Mouse (Mus musculus): ENCODE results near the gene Scpep1. TPM values are rescaled to one million over a fixed set of nuclear protein-coding genes. Genes with fewer than 3 reads are reported as not detected.
"Not testable (repeated sequence)": the region's sequence is repeated elsewhere in the genome, so short reads cannot be mapped to it uniquely, and the experiment has no call there.

Gene Scpep1
- 44.6 and 49.1 TPM in 2 replicates for polyA plus RNA-seq (2015; fragmentation: Nextera tagmentation; extraction: Ambion mirVana)

GRCm38 (mm10) chr11:88955217-88955969 lies at the start of gene Scpep1:
Gene Scpep1 (minus strand): TSS chr11:88955465.
- H3K4me3 ChIP-seq = peak within 1 kb of the TSS; percentile 63
- H3K27ac ChIP-seq (replicated peaks) = peak within 1 kb of the TSS; percentile 48
- no peaks in the 10 kb centered on the region for H3K27me3 ChIP-seq (replicated peaks)
- peak; percentile 87 for ATAC-seq (ENCODE audit: extremely low read depth, insufficient number of reproducible peaks, low FRiP score, low TSS enrichment)
- WGBS = 5% methylated on average over 34 of the region's 34 CpGs
- no peaks in the 10 kb centered on the region for H3K9me3 ChIP-seq
- peaks cover 11% of the 10 kb centered on the region for H3K36me3 ChIP-seq
- peak within 1 kb of the TSS; percentile 74 for H3K9ac ChIP-seq
- peaks cover 19% of the 10 kb centered on the region for H3K4me1 ChIP-seq
- peak within 1 kb of the TSS; percentile 73 for H3K4me2 ChIP-seq

- H3K9ac ChIP-seq = 0 out of 2 replicates have a peak overlapping the region, but pooled peaks have one; percentile 20
- H3K4me2 ChIP-seq = peak overlapping the region; percentile 55
- peaks cover 46% of the 10 kb centered on the region for H3K4me1 ChIP-seq
- no peaks in the 10 kb centered on the region for H3K27me3 ChIP-seq (replicated peaks)
- peaks cover 33% of the 10 kb centered on the region for H3K36me3 ChIP-seq
- no peaks in the 10 kb centered on the region for H3K9me3 ChIP-seq
- no peak overlapping the region for H3K4me3 ChIP-seq
- H3K27ac ChIP-seq (replicated peaks) = no peak overlapping the region
- no peak for ATAC-seq (ENCODE audit: extremely low read depth, insufficient number of reproducible peaks, low FRiP score, low TSS enrichment)
- 74% methylated on average over 4 of the region's 4 CpGs for WGBS
These were observed 48.5 kb upstream of the Scpep1 start for GRCm38 (mm10) chr11:89003726-89004125.

GRCm38 (mm10) chr11:89003078-89003477 lies 47.8 kb upstream of the Scpep1 start:
- Histone ChIP-seq H3K4me2 (peak overlapping the region; percentile 55), H3K4me3 (peak overlapping the region; percentile 14), H3K4me1 (peaks cover 48% of the 10 kb centered on the region), H3K9me3 (no peaks in the 10 kb centered on the region), H3K27ac (replicated peaks) (no peak overlapping the region), H3K27me3 (replicated peaks) (no peaks in the 10 kb centered on the region), H3K9ac (peak overlapping the region; percentile 52; the same call in 1 of the 2 replicates), H3K36me3 (peaks cover 27% of the 10 kb centered on the region)
- ATAC-seq (ENCODE audit: extremely low read depth, insufficient number of reproducible peaks, low FRiP score, low TSS enrichment) = no peak
- 50% methylated on average over 6 of the region's 6 CpGs for WGBS

GRCm38 (mm10) chr11:89002621-89003020 lies 47.4 kb upstream of the Scpep1 start:
- Histone ChIP-seq H3K27me3 (replicated peaks) (no peaks in the 10 kb centered on the region), H3K4me1 (peaks cover 48% of the 10 kb centered on the region), H3K4me2 (peak overlapping the region; percentile 55), H3K9me3 (no peaks in the 10 kb centered on the region), H3K9ac (peak overlapping the region; percentile 52; the same call in 1 of the 2 replicates), H3K27ac (replicated peaks) (no peak overlapping the region), H3K36me3 (peaks cover 26% of the 10 kb centered on the region), H3K4me3 (peak overlapping the region; percentile 14)
- no peak for ATAC-seq (ENCODE audit: extremely low read depth, insufficient number of reproducible peaks, low FRiP score, low TSS enrichment)
- WGBS = 77% methylated on average over 5 of the region's 5 CpGs

GRCm38 (mm10) chr11:89002068-89002467 lies 46.8 kb upstream of the Scpep1 start:
- no peaks in the 10 kb centered on the region for H3K9me3 ChIP-seq
- peak overlapping the region; percentile 14 for H3K4me3 ChIP-seq
- peaks cover 48% of the 10 kb centered on the region for H3K4me1 ChIP-seq
- H3K27ac ChIP-seq (replicated peaks) = no peak overlapping the region
- H3K9ac ChIP-seq = no peak overlapping the region
- H3K36me3 ChIP-seq = peaks cover 22% of the 10 kb centered on the region
- 94% methylated on average over 5 of the region's 5 CpGs for WGBS
- peak overlapping the region; percentile 55 for H3K4me2 ChIP-seq
- no peaks in the 10 kb centered on the region for H3K27me3 ChIP-seq (replicated peaks)
- ATAC-seq (ENCODE audit: extremely low read depth, insufficient number of reproducible peaks, low FRiP score, low TSS enrichment) = no peak

GRCm38 (mm10) chr11:89001569-89001968 lies 46.3 kb upstream of the Scpep1 start:
- Histone ChIP-seq H3K36me3 (peaks cover 17% of the 10 kb centered on the region), H3K27me3 (replicated peaks) (no peaks in the 10 kb centered on the region), H3K9ac (0 out of 2 replicates have a peak overlapping the region, but pooled peaks have one; percentile 24), H3K4me2 (peak overlapping the region; percentile 86), H3K4me1 (peaks cover 48% of the 10 kb centered on the region), H3K4me3 (peak overlapping the region; percentile 82), H3K27ac (replicated peaks) (no peak overlapping the region), H3K9me3 (no peaks in the 10 kb centered on the region)
- ATAC-seq (ENCODE audit: extremely low read depth, insufficient number of reproducible peaks, low FRiP score, low TSS enrichment) = no peak
- 92% methylated on average over 7 of the region's 7 CpGs for WGBS

- H3K27ac ChIP-seq (replicated peaks) = peak overlapping the region; percentile 76; the same call in 1 of the 2 replicates
- ATAC-seq (ENCODE audit: extremely low read depth, insufficient number of reproducible peaks, low FRiP score, low TSS enrichment) = no peak
These were observed 45.2 kb upstream of the Scpep1 start for GRCm38 (mm10) chr11:89000527-89000819.

GRCm38 (mm10) chr11:88999723-89000526 lies 44.7 kb upstream of the Scpep1 start:
- H3K4me2 ChIP-seq = peak overlapping the region; percentile 86
- peak overlapping the region; percentile 76 for H3K27ac ChIP-seq (replicated peaks)
- peaks cover under 1% of the 10 kb centered on the region; the same call in 1 of the 2 replicates for H3K36me3 ChIP-seq
- no peaks in the 10 kb centered on the region for H3K9me3 ChIP-seq
- WGBS = 18% methylated on average over 33 of the region's 33 CpGs
- ATAC-seq (ENCODE audit: extremely low read depth, insufficient number of reproducible peaks, low FRiP score, low TSS enrichment) = no peak
- H3K4me3 ChIP-seq = peak overlapping the region; percentile 82
- H3K4me1 ChIP-seq = peaks cover 48% of the 10 kb centered on the region
- no peaks in the 10 kb centered on the region for H3K27me3 ChIP-seq (replicated peaks)
- H3K9ac ChIP-seq = peak overlapping the region; percentile 89

More at GRCm38 (mm10) chr11:89000527-89000819, 45.2 kb upstream of the Scpep1 start:
- Histone ChIP-seq H3K4me2 (peak overlapping the region; percentile 86), H3K4me1 (peaks cover 48% of the 10 kb centered on the region), H3K9ac (peak overlapping the region; percentile 89), H3K9me3 (no peaks in the 10 kb centered on the region), H3K4me3 (peak overlapping the region; percentile 82), H3K36me3 (peaks cover 6% of the 10 kb centered on the region), H3K27me3 (replicated peaks) (no peaks in the 10 kb centered on the region)

- WGBS = 2% methylated on average over 47 of the region's 48 CpGs
- Histone ChIP-seq H3K27me3 (replicated peaks) (no peaks in the 10 kb centered on the region), H3K4me3 (peak within 1 kb of the TSS; percentile 82), H3K4me1 (peaks cover 48% of the 10 kb centered on the region), H3K36me3 (no peaks in the 10 kb centered on the region), H3K27ac (replicated peaks) (peak within 1 kb of the TSS; percentile 76), H3K9ac (peak within 1 kb of the TSS; percentile 89), H3K4me2 (peak within 1 kb of the TSS; percentile 86), H3K9me3 (no peaks in the 10 kb centered on the region)
- ATAC-seq (ENCODE audit: extremely low read depth, insufficient number of reproducible peaks, low FRiP score, low TSS enrichment) = peak; percentile 77
These were observed 43.9 kb upstream of the Scpep1 start, which contains the start of gene Trim25 for GRCm38 (mm10) chr11:88998974-88999722. Gene Trim25 (plus strand): TSS chr11:88999376.

GRCm38 (mm10) chr11:88998406-88998805 lies 43.1 kb upstream of the Scpep1 start:
- 12% methylated on average over 3 of the region's 3 CpGs for WGBS
- H3K27me3 ChIP-seq (replicated peaks) = no peaks in the 10 kb centered on the region
- H3K36me3 ChIP-seq = no peaks in the 10 kb centered on the region
- no peak overlapping the region; the same call in 1 of the 2 replicates for H3K4me3 ChIP-seq
- H3K9ac ChIP-seq = peak overlapping the region; percentile 89; the same call in 1 of the 2 replicates
- peaks cover 41% of the 10 kb centered on the region for H3K4me1 ChIP-seq
- ATAC-seq (ENCODE audit: extremely low read depth, insufficient number of reproducible peaks, low FRiP score, low TSS enrichment) = no peak
- H3K27ac ChIP-seq (replicated peaks) = no peak overlapping the region; the same call in 1 of the 2 replicates
- peak overlapping the region; percentile 86 for H3K4me2 ChIP-seq
- no peaks in the 10 kb centered on the region for H3K9me3 ChIP-seq

- H3K9me3 ChIP-seq; H3K36me3 ChIP-seq; H3K9ac ChIP-seq; H3K4me2 ChIP-seq; H3K27me3 ChIP-seq (replicated peaks); H3K4me3 ChIP-seq; ATAC-seq (ENCODE audit: extremely low read depth, insufficient number of reproducible peaks, low FRiP score, low TSS enrichment): not testable (repeated sequence)
- 85% methylated on average over 5 of the region's 5 CpGs for WGBS
- peak overlapping the region; percentile 76 for H3K27ac ChIP-seq (replicated peaks)
- H3K4me1 ChIP-seq = peaks cover 30% of the 10 kb centered on the region
These were observed 42.1 kb upstream of the Scpep1 start for GRCm38 (mm10) chr11:88997343-88997742.

Data from heart, embryonic 13.5 days (tissue).